Comparison of ENCODE assay signal across 8 mouse cellular contexts in genomic region chr14:50895985-50896746, GRCm38 (mm10). TPM values are rescaled to one million over a fixed set of nuclear protein-coding genes. Genes with fewer than 3 reads are reported as not detected.
DNase-seq lines count a peak whose midpoint lies in the region; ATAC-seq and TF ChIP-seq lines count a peak whose summit lies in the region.

No protein-coding gene starts in this region.

- peak overlapping the region; percentile 49 for H3K4me3 ChIP-seq in embryonic facial prominence, embryonic 13.5 days
- peak overlapping the region; percentile 48 for H3K4me3 ChIP-seq in heart, embryonic 11.5 days (ENCODE audit: low read depth, low read length)
- H3K4me3 ChIP-seq in kidney, embryonic 15.5 days (replicated peaks): peak overlapping the region; percentile 49
- peak overlapping the region; percentile 47 for H3K4me3 ChIP-seq in liver, adult 2 months (ENCODE audit: insufficient read depth, low read depth, low read length)
- H3K4me3 ChIP-seq in midbrain, embryonic 16.5 days (ENCODE audit: low read depth, low read length): peak overlapping the region; percentile 41

- no peak for TF ChIP-seq POLR2A in liver, adult 2 months (IDR thresholded peaks at IDR 0.05; ENCODE audit: extremely low read depth, insufficient read depth, low read length)

- H3K9me3 ChIP-seq in embryonic facial prominence, embryonic 13.5 days: no peaks in the 10 kb centered on the region
- H3K9me3 ChIP-seq in heart, embryonic 11.5 days (replicated peaks; ENCODE audit: control insufficient read depth, low read length): no peaks in the 10 kb centered on the region
- no peaks in the 10 kb centered on the region for H3K9me3 ChIP-seq in kidney, embryonic 15.5 days (replicated peaks)
- no peaks in the 10 kb centered on the region for H3K9me3 ChIP-seq in midbrain, embryonic 16.5 days (replicated peaks; ENCODE audit: control insufficient read depth, low read length, poor library complexity, severe bottlenecking)

- H3K9ac ChIP-seq in embryonic facial prominence, embryonic 13.5 days: peak overlapping the region; percentile 71
- peak overlapping the region; percentile 63 for H3K9ac ChIP-seq in heart, embryonic 11.5 days (ENCODE audit: low read depth, low read length)
- peak overlapping the region; percentile 43 for H3K9ac ChIP-seq in kidney, embryonic 15.5 days
- H3K9ac ChIP-seq in liver, adult 2 months (ENCODE audit: low read depth, low read length): peak overlapping the region; percentile 42
- peak overlapping the region; percentile 64 for H3K9ac ChIP-seq in midbrain, embryonic 16.5 days (ENCODE audit: low read depth, low read length)

- ATAC-seq in embryonic facial prominence, embryonic 13.5 days (ENCODE audit: insufficient number of reproducible peaks, insufficient read depth, low FRiP score, low TSS enrichment, low read depth): no peak
- ATAC-seq in heart, embryonic 11.5 days (replicated peaks; ENCODE audit: insufficient number of reproducible peaks, low FRiP score, low TSS enrichment): no peak
- ATAC-seq in kidney, embryonic 15.5 days (replicated peaks; ENCODE audit: low FRiP score): peak; percentile 48
- peak; percentile 64 for ATAC-seq in midbrain, embryonic 16.5 days

- H3K27ac ChIP-seq in embryonic facial prominence, embryonic 13.5 days: no peak overlapping the region
- no peak overlapping the region for H3K27ac ChIP-seq in heart, embryonic 11.5 days (ENCODE audit: low read depth, low read length)
- H3K27ac ChIP-seq in kidney, embryonic 15.5 days: no peak overlapping the region
- H3K27ac ChIP-seq in liver, adult 2 months (replicated peaks; ENCODE audit: insufficient read depth, low read depth, low read length): peak overlapping the region; percentile 67
- H3K27ac ChIP-seq in midbrain, embryonic 16.5 days (ENCODE audit: low read length): peak overlapping the region; percentile 28

- WGBS in embryonic facial prominence, embryonic 13.5 days: 16% methylated on average over 19 of the region's 19 CpGs
- 16% methylated on average over 19 of the region's 19 CpGs for whole genome bisulfite sequencing in heart, embryonic 11.5 days (ENCODE audit: insufficient replicate concordance)
- WGBS in kidney, embryonic 15.5 days: 13% methylated on average over 19 of the region's 19 CpGs
- 5% methylated on average over 19 of the region's 19 CpGs for WGBS in liver, adult 2 months
- WGBS in midbrain, embryonic 16.5 days: 15% methylated on average over 19 of the region's 19 CpGs

- peaks cover 28% of the 10 kb centered on the region for H3K27me3 ChIP-seq in embryonic facial prominence, embryonic 13.5 days
- H3K27me3 ChIP-seq in heart, embryonic 11.5 days (ENCODE audit: control insufficient read depth, insufficient read depth, low read length): peaks cover 3% of the 10 kb centered on the region; the same call in 1 of the 2 replicates
- peaks cover 21% of the 10 kb centered on the region for H3K27me3 ChIP-seq in kidney, embryonic 15.5 days
- H3K27me3 ChIP-seq in liver, adult 2 months (ENCODE audit: control insufficient read depth, insufficient read depth, low read length): no peaks in the 10 kb centered on the region
- no peaks in the 10 kb centered on the region; the same call in 1 of the 2 replicates for H3K27me3 ChIP-seq in midbrain, embryonic 16.5 days (ENCODE audit: control insufficient read depth, insufficient read depth, low read depth, low read length)

- no peaks in the 10 kb centered on the region for H3K36me3 ChIP-seq in embryonic facial prominence, embryonic 13.5 days
- H3K36me3 ChIP-seq in heart, embryonic 11.5 days (ENCODE audit: control insufficient read depth, insufficient read depth, low read length): no peaks in the 10 kb centered on the region
- no peaks in the 10 kb centered on the region for H3K36me3 ChIP-seq in kidney, embryonic 15.5 days
- H3K36me3 ChIP-seq in liver, adult 2 months (ENCODE audit: control insufficient read depth, insufficient read depth, low read length): no peaks in the 10 kb centered on the region
- no peaks in the 10 kb centered on the region for H3K36me3 ChIP-seq in midbrain, embryonic 16.5 days (ENCODE audit: control insufficient read depth, insufficient read depth, low read length)

- H3K79me2 ChIP-seq in liver, adult 2 months (ENCODE audit: control insufficient read depth, insufficient read depth, low read length): no peaks in the 10 kb centered on the region

- H3K4me1 ChIP-seq in embryonic facial prominence, embryonic 13.5 days: peaks cover 21% of the 10 kb centered on the region
- H3K4me1 ChIP-seq in heart, embryonic 11.5 days (ENCODE audit: control insufficient read depth, insufficient read depth, low read length): 0 out of 2 replicates have a peak, but pooled peaks cover 9% of the 10 kb centered on the region
- H3K4me1 ChIP-seq in kidney, embryonic 15.5 days: peaks cover 12% of the 10 kb centered on the region
- peaks cover 9% of the 10 kb centered on the region for H3K4me1 ChIP-seq in liver, adult 2 months (ENCODE audit: control insufficient read depth, insufficient read depth, low read length)
- H3K4me1 ChIP-seq in midbrain, embryonic 16.5 days (ENCODE audit: control insufficient read depth, insufficient read depth, low read length): peaks cover 12% of the 10 kb centered on the region

- H3K4me2 ChIP-seq in embryonic facial prominence, embryonic 13.5 days: peak overlapping the region; percentile 91
- H3K4me2 ChIP-seq in heart, embryonic 11.5 days: peak overlapping the region; percentile 92
- H3K4me2 ChIP-seq in kidney, embryonic 15.5 days: peak overlapping the region; percentile 93
- H3K4me2 ChIP-seq in midbrain, embryonic 16.5 days (ENCODE audit: low read length): peak overlapping the region; percentile 65

- DNase-seq in right cerebral cortex, adult 18-20 months: peak; percentile 47
- no peak for DNase-seq in right cerebral cortex, postnatal 36 days (ENCODE audit: low spot score in 2 of 2)
- DNase-seq in liver, adult 2 months (ENCODE audit: extremely low read depth, low read depth, low spot score): peak; percentile 98
- DNase-seq in urinary bladder, postnatal 14 days (ENCODE audit: low spot score): peak; percentile 67

- TF ChIP-seq CTCF in liver, adult 2 months (IDR thresholded peaks at IDR 0.05; ENCODE audit: low read depth, low read length): no peak

RNA-seq across cellular contexts. Expression of gene Klhl33, which starts 1.1 kb away (rescaled TPM):
- polyA plus RNA-seq in embryonic facial prominence, embryonic 13.5 days (2015; fragmentation: Nextera tagmentation; extraction: Ambion mirVana): 0.37 and 0.50 TPM in 2 replicates
- polyA plus RNA-seq in heart, embryonic 11.5 days (2014; fragmentation: Nextera tagmentation; extraction: Ambion mirVana): 0.11 TPM in 1 of 2 replicates, not detected in the other
- polyA plus RNA-seq in kidney, embryonic 15.5 days (2015; fragmentation: Nextera tagmentation; extraction: Ambion mirVana): 0.19 TPM in 2 replicates
- 0.07 and 0.09 TPM in 2 replicates for total RNA-seq in liver, adult 2 months (2014; rRNA removed)
- 0.05 TPM in 1 of 2 replicates, not detected in the other for polyA plus RNA-seq in liver, adult 2 months (2012; rRNA removed)
- 2.4 and 2.8 TPM in 2 replicates for polyA plus RNA-seq in midbrain, embryonic 16.5 days (2015; fragmentation: Nextera tagmentation; extraction: Ambion mirVana)

RNA-seq across cellular contexts. Expression of gene Tep1, which starts 25.8 kb away (rescaled TPM):
- polyA plus RNA-seq in embryonic facial prominence, embryonic 13.5 days (2015; fragmentation: Nextera tagmentation; extraction: Ambion mirVana): 4.4 and 5.3 TPM in 2 replicates
- polyA plus RNA-seq in heart, embryonic 11.5 days (2014; fragmentation: Nextera tagmentation; extraction: Ambion mirVana): 4.4 and 6.5 TPM in 2 replicates
- polyA plus RNA-seq in kidney, embryonic 15.5 days (2015; fragmentation: Nextera tagmentation; extraction: Ambion mirVana): 6.2 and 8.5 TPM in 2 replicates
- total RNA-seq in liver, adult 2 months (2014; rRNA removed): 9.0 and 14.2 TPM in 2 replicates
- polyA plus RNA-seq in liver, adult 2 months (2012; rRNA removed): 9.9 and 13.1 TPM in 2 replicates
- polyA plus RNA-seq in midbrain, embryonic 16.5 days (2015; fragmentation: Nextera tagmentation; extraction: Ambion mirVana): 1.6 and 2.9 TPM in 2 replicates

RNA-seq across cellular contexts. Expression of gene Osgep, which starts 28.5 kb away (rescaled TPM):
- 182 and 189 TPM in 2 replicates for polyA plus RNA-seq in embryonic facial prominence, embryonic 13.5 days (2015; fragmentation: Nextera tagmentation; extraction: Ambion mirVana)
- polyA plus RNA-seq in heart, embryonic 11.5 days (2014; fragmentation: Nextera tagmentation; extraction: Ambion mirVana): 124 and 136 TPM in 2 replicates
- polyA plus RNA-seq in kidney, embryonic 15.5 days (2015; fragmentation: Nextera tagmentation; extraction: Ambion mirVana): 166 and 173 TPM in 2 replicates
- 69.2 and 85.0 TPM in 2 replicates for total RNA-seq in liver, adult 2 months (2014; rRNA removed)
- 41.5 and 50.1 TPM in 2 replicates for polyA plus RNA-seq in liver, adult 2 months (2012; rRNA removed)
- polyA plus RNA-seq in midbrain, embryonic 16.5 days (2015; fragmentation: Nextera tagmentation; extraction: Ambion mirVana): 113 and 117 TPM in 2 replicates

RNA-seq across cellular contexts. Expression of gene Apex1, which starts 28.6 kb away (rescaled TPM):
- polyA plus RNA-seq in embryonic facial prominence, embryonic 13.5 days (2015; fragmentation: Nextera tagmentation; extraction: Ambion mirVana): 263 and 305 TPM in 2 replicates
- 177 and 188 TPM in 2 replicates for polyA plus RNA-seq in heart, embryonic 11.5 days (2014; fragmentation: Nextera tagmentation; extraction: Ambion mirVana)
- polyA plus RNA-seq in kidney, embryonic 15.5 days (2015; fragmentation: Nextera tagmentation; extraction: Ambion mirVana): 301 and 306 TPM in 2 replicates
- total RNA-seq in liver, adult 2 months (2014; rRNA removed): 27.8 and 33.6 TPM in 2 replicates
- 27.1 and 28.4 TPM in 2 replicates for polyA plus RNA-seq in liver, adult 2 months (2012; rRNA removed)
- polyA plus RNA-seq in midbrain, embryonic 16.5 days (2015; fragmentation: Nextera tagmentation; extraction: Ambion mirVana): 173 and 193 TPM in 2 replicates

RNA-seq across cellular contexts. Expression of gene Pip4p1, which starts 34.5 kb away (rescaled TPM):
- 55.6 and 56.9 TPM in 2 replicates for polyA plus RNA-seq in embryonic facial prominence, embryonic 13.5 days (2015; fragmentation: Nextera tagmentation; extraction: Ambion mirVana)
- 30.3 and 33.6 TPM in 2 replicates for polyA plus RNA-seq in heart, embryonic 11.5 days (2014; fragmentation: Nextera tagmentation; extraction: Ambion mirVana)
- polyA plus RNA-seq in kidney, embryonic 15.5 days (2015; fragmentation: Nextera tagmentation; extraction: Ambion mirVana): 49.5 and 53.9 TPM in 2 replicates
- total RNA-seq in liver, adult 2 months (2014; rRNA removed): 11.9 and 18.7 TPM in 2 replicates
- 40.5 and 43.6 TPM in 2 replicates for polyA plus RNA-seq in liver, adult 2 months (2012; rRNA removed)
- 95.0 and 99.5 TPM in 2 replicates for polyA plus RNA-seq in midbrain, embryonic 16.5 days (2015; fragmentation: Nextera tagmentation; extraction: Ambion mirVana)

Comparison
In these comparisons a context has a peak if more than half of its experiments do, and no peak if none do; other contexts are left out.
1. DNase-seq: peak in right cerebral cortex, adult 18-20 months (single experiment), liver, adult 2 months (single experiment) and urinary bladder, postnatal 14 days (single experiment); none in right cerebral cortex, postnatal 36 days (0 of 2).
2. ATAC-seq: peak in kidney, embryonic 15.5 days (single experiment) and midbrain, embryonic 16.5 days (single experiment); none in embryonic facial prominence, embryonic 13.5 days (single experiment) and heart, embryonic 11.5 days (single experiment).
3. H3K27ac ChIP-seq: peak in liver, adult 2 months (single experiment) and midbrain, embryonic 16.5 days (single experiment); none in embryonic facial prominence, embryonic 13.5 days (single experiment), heart, embryonic 11.5 days (single experiment) and kidney, embryonic 15.5 days (single experiment).
4. Peak in every context shown above with its lines, with median percentiles within 50 percentile points of each other: H3K4me2 ChIP-seq, H3K4me3 ChIP-seq and H3K9ac ChIP-seq.